Mouse (Mus musculus) heart, adult 2 months (tissue): ENCODE data around the gene Fhdc1. TPM values are rescaled to one million over a fixed set of nuclear protein-coding genes. Genes with fewer than 3 reads are reported as not detected.

Source experiments
- DNase-seq, 2 experiments: peaks; one replicate each; pipeline ENCODE4 v3.0.0; 2021
- H3K27ac ChIP-seq: fragments of 200-600 bp; 2 replicates; pipeline ENCODE4 v1.8.1; 2022
- H3K27me3 ChIP-seq: fragments of 200-500 bp; 2 replicates; pipeline ENCODE4 v1.6.1; 2012; ENCODE audit warnings: mild to moderate bottlenecking, low read length, inconsistent platforms, mixed read lengths; ENCODE audit not compliant: control insufficient read depth, insufficient read depth
- H3K36me3 ChIP-seq: fragments of 200-500 bp; 2 replicates; pipeline ENCODE4 v1.6.1; 2012; ENCODE audit warnings: low read length, inconsistent platforms; ENCODE audit not compliant: control insufficient read depth, insufficient read depth
- H3K4me1 ChIP-seq: fragments of 200-500 bp; 2 replicates; pipeline ENCODE4 v1.6.1; 2011; ENCODE audit warnings: low read length; ENCODE audit not compliant: control insufficient read depth, insufficient read depth
- H3K4me3 ChIP-seq: fragments of 200-600 bp; 2 replicates; pipeline ENCODE4 v1.8.1; 2022
- H3K79me2 ChIP-seq: fragments of 200-500 bp; replicated peaks from 2 replicates; pipeline ENCODE4 v1.6.1; 2012; ENCODE audit warnings: mild to moderate bottlenecking, inconsistent platforms, low read length, moderate library complexity, mixed read lengths; ENCODE audit not compliant: control insufficient read depth, insufficient read depth
- H3K9ac ChIP-seq: fragments of 200-500 bp; 2 replicates; pipeline ENCODE4 v1.6.1; 2012; ENCODE audit warnings: low read depth, mild to moderate bottlenecking, control low read depth, inconsistent platforms, low read length, mixed read lengths
- CTCF ChIP-seq: fragments of 200-600 bp; IDR thresholded peaks from 2 replicates; pipeline ENCODE4 v1.8.1; 2022; ENCODE audit warnings: antibody characterized with exemption, mild to moderate bottlenecking, moderate library complexity
- EP300 ChIP-seq: fragments of 200-500 bp; IDR thresholded peaks from 2 replicates; pipeline ENCODE4 v1.6.1; 2011; ENCODE audit warnings: low read depth, low read length, control low read depth; ENCODE audit not compliant: insufficient read depth
- POLR2A ChIP-seq: fragments of 200-500 bp; IDR thresholded peaks from 2 replicates; pipeline ENCODE4 v1.6.1; 2011; ENCODE audit warnings: mild to moderate bottlenecking, low read depth, low read length, control low read depth; ENCODE audit not compliant: insufficient read depth
- WGBS: fragments of 180-500 bp; shearing (Covaris S2); methylation state at CpG from one replicate; pipeline ENCODE4 v1.1.7; 2018; 5-methylcytosine and 5-hydroxymethylcytosine counted together
- intact Hi-C: fragments of 180-260 bp; cut with DNase I; formaldehyde crosslinking; loops from one replicate; pipeline ENCODE4 v1.15.1; 2025
- polyA plus RNA-seq: library from polyadenylated mRNA; depleted of rRNA; stranded (reverse); fragments of >200 nt; gene quantifications from 2 replicates; pipeline ENCODE4 v1.2.3, GENCODE M21; 2012
- total RNA-seq, 2 experiments: library from RNA; stranded (reverse); gene quantifications; 2 replicates each; pipeline ENCODE4 v1.2.3; 2021

The Fhdc1 gene
- total and polyA plus RNA-seq, 3 experiments = 0.39 to 0.60 (median 0.59) TPM

- no peaks in the 10 kb centered on the region; the same call in 1 of the 2 replicates for H3K36me3 ChIP-seq
- WGBS = 89% methylated on average over 8 of the region's 8 CpGs
- H3K27ac ChIP-seq = no peak overlapping the region
- H3K4me1 ChIP-seq = no peaks in the 10 kb centered on the region
- no peak for DNase-seq
- H3K27me3 ChIP-seq = no peaks in the 10 kb centered on the region
- intact Hi-C loops = no loop called here
- no peaks in the 10 kb centered on the region for H3K79me2 ChIP-seq
- no peak overlapping the region for H3K4me3 ChIP-seq
- TF ChIP-seq CTCF (no peak), POLR2A (no peak), EP300 (no peak)
- H3K9ac ChIP-seq = no peak overlapping the region
These were observed 24.1 kb upstream of the Fhdc1 start for GRCm38 (mm10) chr3:84504291-84504690.

DNA sequence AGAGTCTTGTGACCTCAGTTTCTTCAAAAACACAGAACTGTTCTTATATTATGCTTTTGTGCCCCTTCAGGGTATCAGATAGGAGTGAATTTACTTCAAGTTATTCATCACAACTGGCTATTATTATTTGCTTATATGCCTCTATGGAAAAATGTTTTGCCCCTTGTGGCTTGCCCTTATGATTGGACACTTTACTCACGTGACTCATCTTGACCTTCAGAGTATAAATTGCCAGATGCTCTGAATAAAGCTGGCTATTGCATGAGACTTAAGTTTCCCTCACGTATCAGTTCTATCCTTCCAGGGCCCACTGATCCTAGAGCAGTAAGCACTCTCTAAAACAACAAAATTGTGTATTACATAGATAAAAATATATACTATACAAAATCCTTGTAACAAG lies 21.9 kb upstream of the Fhdc1 start:
- Histone ChIP-seq H3K4me3 (no peak overlapping the region), H3K36me3 (no peaks in the 10 kb centered on the region; the same call in 1 of the 2 replicates), H3K27ac (no peak overlapping the region), H3K4me1 (no peaks in the 10 kb centered on the region), H3K79me2 (no peaks in the 10 kb centered on the region), H3K9ac (no peak overlapping the region), H3K27me3 (no peaks in the 10 kb centered on the region)
- no peak for DNase-seq
- intact Hi-C loops = no loop called here
- 76% methylated on average over 2 of the region's 2 CpGs for WGBS
- TF ChIP-seq EP300 = no peak
- TF ChIP-seq CTCF = no peak
- no peak for TF ChIP-seq POLR2A

DNA sequence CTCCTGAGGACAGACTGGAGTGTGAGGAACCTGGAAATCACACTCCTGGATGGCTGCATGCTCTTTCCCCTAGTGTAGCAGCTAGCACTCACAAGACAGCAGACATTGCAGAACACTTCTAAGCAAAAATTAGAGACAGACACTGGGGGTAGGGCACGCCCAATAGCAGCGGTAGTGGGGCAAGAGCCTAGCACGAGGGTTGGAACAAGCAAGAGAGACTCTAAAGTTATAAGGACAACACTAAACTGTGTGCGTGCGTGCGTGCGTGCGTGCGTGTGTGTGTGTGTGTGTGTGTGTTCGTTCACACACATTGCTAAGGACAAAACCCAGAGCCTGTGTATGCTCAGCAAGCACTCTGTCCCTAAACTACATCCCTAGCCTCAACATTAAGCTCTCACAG lies 20.3 kb upstream of the Fhdc1 start:
- WGBS = 91% methylated on average over 10 of the region's 10 CpGs
- no peaks in the 10 kb centered on the region for H3K4me1 ChIP-seq
- no peaks in the 10 kb centered on the region for H3K79me2 ChIP-seq
- no peak overlapping the region for H3K27ac ChIP-seq
- no peak overlapping the region for H3K4me3 ChIP-seq
- no peaks in the 10 kb centered on the region; the same call in 1 of the 2 replicates for H3K36me3 ChIP-seq
- no peaks in the 10 kb centered on the region for H3K27me3 ChIP-seq
- TF ChIP-seq CTCF = no peak
- TF ChIP-seq EP300 = no peak
- no peak for TF ChIP-seq POLR2A
- intact Hi-C loops = no loop called here
- DNase-seq = no peak
- no peak overlapping the region for H3K9ac ChIP-seq

DNA sequence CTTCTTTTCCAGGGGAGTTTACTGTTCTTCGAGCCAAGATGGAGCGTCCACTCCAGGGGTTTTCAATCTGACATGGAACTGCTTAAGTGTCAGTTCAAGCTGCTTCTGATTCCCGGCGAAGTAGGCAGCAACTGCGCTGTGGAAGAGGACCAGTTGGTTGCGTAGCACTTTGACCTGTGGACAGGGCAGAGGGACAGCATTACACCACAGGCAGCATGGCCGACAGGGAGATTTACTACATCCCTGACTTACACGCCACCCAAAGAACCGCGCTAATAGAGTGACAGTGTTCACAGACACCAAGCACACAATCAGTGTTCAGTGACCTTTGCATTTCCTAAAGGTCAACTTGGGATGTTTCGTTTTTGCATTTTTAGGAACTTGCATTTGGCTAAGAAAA lies 17.5 kb upstream of the Fhdc1 start:
- no peak overlapping the region for H3K9ac ChIP-seq
- TF ChIP-seq EP300 (no peak), CTCF (no peak), POLR2A (no peak)
- intact Hi-C loops = no loop called here
- H3K4me1 ChIP-seq = no peaks in the 10 kb centered on the region
- no peaks in the 10 kb centered on the region for H3K36me3 ChIP-seq
- no peak overlapping the region for H3K27ac ChIP-seq
- H3K79me2 ChIP-seq = no peaks in the 10 kb centered on the region
- H3K4me3 ChIP-seq = no peak overlapping the region
- 88% methylated on average over 11 of the region's 11 CpGs for WGBS
- H3K27me3 ChIP-seq = no peaks in the 10 kb centered on the region
- DNase-seq = no peak

GRCm38 (mm10) chr3:84492657-84493056 lies 12.4 kb upstream of the Fhdc1 start:
- TF ChIP-seq CTCF = no peak
- no peak for TF ChIP-seq EP300
- TF ChIP-seq POLR2A = no peak
- Histone ChIP-seq H3K27ac (no peak overlapping the region), H3K79me2 (no peaks in the 10 kb centered on the region), H3K9ac (no peak overlapping the region), H3K4me3 (no peak overlapping the region), H3K36me3 (no peaks in the 10 kb centered on the region), H3K4me1 (no peaks in the 10 kb centered on the region), H3K27me3 (no peaks in the 10 kb centered on the region)
- 91% methylated on average over 8 of the region's 8 CpGs for whole genome bisulfite sequencing
- intact Hi-C loops = no loop called here
- DNase-seq = no peak

DNA sequence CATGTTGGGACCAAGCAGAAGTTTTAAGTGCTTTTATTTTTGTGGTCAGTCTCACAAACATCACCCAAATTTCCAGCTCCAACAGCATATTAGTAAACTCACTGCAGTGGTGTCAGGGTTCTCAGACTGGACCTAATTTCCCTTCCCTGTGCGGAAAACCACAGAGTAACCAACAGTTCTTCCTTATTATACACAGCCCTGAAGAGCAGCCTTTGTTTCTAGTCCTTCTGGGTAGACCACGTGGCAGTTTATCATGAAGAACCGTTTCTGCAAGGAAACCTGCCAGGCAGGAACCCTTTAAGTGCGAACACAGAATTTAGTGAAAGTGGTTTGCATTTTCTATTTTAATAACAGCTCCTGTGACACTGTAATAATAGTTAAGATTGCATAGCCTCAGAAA lies 11.9 kb upstream of the Fhdc1 start:
- Histone ChIP-seq H3K27ac (no peak overlapping the region), H3K36me3 (no peaks in the 10 kb centered on the region), H3K79me2 (no peaks in the 10 kb centered on the region), H3K9ac (no peak overlapping the region), H3K27me3 (no peaks in the 10 kb centered on the region), H3K4me1 (no peaks in the 10 kb centered on the region), H3K4me3 (no peak overlapping the region)
- WGBS = 78% methylated on average over 4 of the region's 4 CpGs
- TF ChIP-seq CTCF (no peak), EP300 (no peak), POLR2A (no peak)
- DNase-seq = no peak
- intact Hi-C loops = no loop called here

DNA sequence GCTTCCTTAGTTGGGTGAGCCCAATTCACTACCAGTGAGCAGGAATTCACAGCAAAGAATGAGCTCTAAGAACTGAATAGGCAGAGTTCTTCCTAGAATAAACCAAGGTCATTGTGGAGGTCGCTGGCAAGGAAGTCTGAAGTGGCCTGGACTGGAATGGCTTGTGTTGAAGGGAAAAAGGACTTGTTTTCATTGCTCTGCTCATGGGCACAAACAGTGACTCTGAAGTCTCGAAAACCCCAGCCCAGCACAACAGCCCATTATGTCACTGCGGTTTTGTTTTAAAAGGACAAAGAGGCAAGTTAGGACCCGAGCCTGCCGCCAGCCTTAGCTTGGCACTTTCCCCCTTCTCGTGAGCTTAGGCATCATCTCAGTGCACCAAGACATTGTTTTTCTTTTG lies 8.5 kb upstream of the Fhdc1 start:
- Histone ChIP-seq H3K27ac (no peak overlapping the region), H3K27me3 (no peaks in the 10 kb centered on the region), H3K36me3 (no peaks in the 10 kb centered on the region), H3K4me1 (no peaks in the 10 kb centered on the region), H3K79me2 (no peaks in the 10 kb centered on the region), H3K9ac (no peak overlapping the region), H3K4me3 (no peak overlapping the region)
- intact Hi-C loops = no loop called here
- no peak for DNase-seq
- WGBS = 71% methylated on average over 6 of the region's 6 CpGs
- TF ChIP-seq EP300 (no peak), CTCF (no peak)
